Mouse (Mus musculus) brain, embryonic 14.5 days (tissue): ENCODE measurements at regions not wholly inside any gene's neighbourhood (a gene's known extent, or its start where the extent isn't known, plus 50 kb on each side); places are given as distances from the start of the nearest gene placed in this dataset.

Source experiments
- DNase-seq: peaks from one replicate; pipeline ENCODE4 v3.0.0-alpha.2; 2011; ENCODE audit warnings: low read depth
- CTCF ChIP-seq: fragments of 200-500 bp; IDR thresholded peaks from 2 replicates; pipeline ENCODE4 v1.5.1; 2012; ENCODE audit warnings: inconsistent platforms, mild to moderate bottlenecking, moderate library complexity, borderline replicate concordance; ENCODE audit not compliant: insufficient read depth, insufficient read length; ENCODE audit errors: extremely low read depth
- POLR2A ChIP-seq: fragments of 200-500 bp; IDR thresholded peaks from 2 replicates; pipeline ENCODE4 v1.6.1; 2012; ENCODE audit warnings: mild to moderate bottlenecking, inconsistent platforms, borderline replicate concordance; ENCODE audit not compliant: poor library complexity, insufficient read depth, insufficient read length, severe bottlenecking; ENCODE audit errors: extremely low read depth

DNA sequence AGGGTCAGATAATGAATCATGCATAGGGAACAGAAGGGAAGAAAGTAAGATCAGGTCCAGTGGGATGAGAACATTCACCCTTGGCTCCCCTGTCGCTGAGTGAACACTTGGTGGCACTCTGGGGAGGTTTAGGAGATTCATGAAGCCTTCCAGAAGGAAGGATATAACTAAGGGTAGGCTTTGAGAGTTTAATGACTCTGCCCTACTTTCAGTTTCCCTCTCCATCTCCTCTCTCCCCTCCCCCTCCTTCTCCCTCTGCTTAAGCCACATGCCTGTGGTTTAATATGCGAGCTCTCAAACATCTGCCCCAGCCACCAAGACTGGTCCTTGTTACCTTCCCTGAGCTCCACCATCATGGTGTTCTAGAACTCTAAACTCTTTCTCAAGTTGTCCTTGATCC lies 348.3 kb upstream of the Igfbp3 start:
- DNase-seq, result no peak
- TF ChIP-seq CTCF, result no peak
- no peak for TF ChIP-seq POLR2A

DNA sequence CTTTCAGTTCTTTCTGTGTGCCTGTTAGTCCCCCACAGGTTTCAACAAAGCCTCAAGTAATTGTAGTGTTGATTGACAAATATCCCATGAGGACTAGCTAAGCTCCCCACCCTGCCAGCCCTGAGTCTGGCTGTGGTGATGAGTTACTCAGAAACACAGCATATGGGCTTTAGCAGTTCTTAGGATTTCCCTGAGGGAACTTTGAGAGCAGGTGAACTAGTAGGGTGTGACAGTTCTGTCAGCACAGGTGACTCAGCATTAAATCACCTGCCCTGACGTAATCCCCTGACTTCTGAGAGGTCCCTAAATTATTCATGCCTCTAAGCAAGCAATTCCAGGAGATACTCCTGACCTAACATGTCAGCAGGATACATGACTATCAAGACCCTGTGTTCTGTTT lies 347.7 kb upstream of the Igfbp3 start:
- no peak for DNase-seq
- TF ChIP-seq POLR2A (no peak), CTCF (no peak)

DNA sequence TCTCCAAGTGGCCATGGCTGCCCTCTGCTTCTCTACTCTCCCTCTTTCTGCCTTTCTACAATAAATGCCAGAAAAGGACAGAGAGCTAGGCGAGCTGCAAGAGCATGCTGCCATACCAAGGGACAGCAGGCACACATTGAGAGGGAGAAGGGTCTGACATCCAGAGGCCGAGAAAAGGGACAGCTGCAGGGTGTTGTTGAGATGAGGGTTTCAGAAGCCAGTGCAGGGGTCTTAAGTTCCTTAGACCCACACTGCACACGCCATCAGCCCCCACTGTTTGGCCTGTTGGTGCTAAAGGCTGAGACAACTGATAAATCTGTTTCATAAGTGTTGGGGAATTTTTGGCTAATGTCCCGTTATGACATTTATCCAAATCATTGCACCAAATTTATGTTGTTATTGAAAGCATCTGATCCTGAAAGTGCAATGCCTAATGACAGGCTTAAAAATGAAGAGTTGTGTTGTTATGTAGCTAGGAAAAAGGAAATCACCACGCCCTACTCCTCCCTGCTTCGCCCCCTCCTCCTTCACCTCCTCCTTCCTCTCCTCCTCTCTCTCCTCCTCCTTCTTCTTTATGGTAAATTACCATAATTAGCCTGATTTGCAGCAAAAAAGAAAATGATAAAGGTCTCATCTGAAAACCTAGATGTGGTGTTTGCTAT lies 342.0 kb upstream of the Igfbp3 start:
- no peak for DNase-seq
- TF ChIP-seq CTCF, result no peak
- no peak for TF ChIP-seq POLR2A

DNA sequence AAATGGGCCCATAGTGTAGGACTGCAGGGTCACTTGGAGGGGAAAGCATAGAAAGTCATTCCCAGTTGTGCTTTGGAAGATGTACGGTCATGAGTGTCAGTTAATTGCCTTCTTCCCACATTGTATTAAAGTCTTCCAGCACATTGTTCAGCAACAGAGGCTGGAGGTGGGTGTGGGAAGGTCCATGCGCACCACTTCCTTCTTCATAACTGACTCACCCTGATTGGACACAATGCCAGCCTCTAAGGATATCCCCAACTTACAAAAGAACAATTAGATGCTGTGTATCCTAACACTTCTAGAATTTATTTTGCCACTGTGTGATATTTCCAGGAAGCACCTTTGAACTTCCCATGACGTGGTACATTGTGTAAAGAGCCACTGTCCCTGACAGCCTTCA lies 338.4 kb upstream of the Igfbp3 start:
- no peak for DNase-seq
- TF ChIP-seq POLR2A, result no peak
- TF ChIP-seq CTCF, result no peak

DNA sequence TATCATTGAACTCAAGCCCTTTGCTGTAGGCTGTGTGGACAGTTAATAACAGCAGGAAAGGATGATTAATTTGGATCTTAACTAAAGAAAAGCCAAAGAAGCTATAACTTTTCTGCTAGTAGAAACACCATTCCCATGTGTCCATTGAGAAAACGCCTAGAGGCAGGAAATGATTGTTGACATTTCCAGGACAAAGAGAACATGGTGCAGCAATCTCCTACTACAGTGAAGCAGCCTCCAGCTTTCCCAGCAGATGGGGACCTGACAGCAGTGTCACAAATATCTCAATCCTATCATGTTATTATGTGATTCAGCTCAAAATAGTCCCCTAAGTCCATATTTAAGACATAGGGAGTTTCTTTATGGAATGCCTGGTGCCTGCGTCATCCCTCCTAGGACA lies 334.1 kb upstream of the Igfbp3 start:
- TF ChIP-seq POLR2A, result no peak
- TF ChIP-seq CTCF, result no peak
- no peak for DNase-seq

DNA sequence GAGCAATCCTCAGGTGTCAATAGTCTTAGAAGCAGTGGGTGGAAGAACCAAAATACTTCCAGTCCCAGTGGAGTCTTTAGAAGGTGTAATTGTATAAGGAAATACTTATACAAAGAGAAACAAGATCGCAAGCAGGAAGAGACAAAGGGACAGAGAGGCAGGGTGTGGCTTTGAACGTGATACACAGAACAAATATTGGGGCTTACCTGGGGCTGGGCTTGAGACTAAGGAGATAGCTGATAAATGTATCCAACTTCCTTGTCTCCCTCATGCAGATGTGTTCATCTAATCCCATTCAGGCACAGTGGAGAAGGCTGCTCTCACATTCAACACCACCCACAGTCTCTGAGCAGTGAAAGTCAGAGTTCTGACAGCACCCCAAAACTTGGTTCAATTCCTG lies 331.9 kb upstream of the Igfbp3 start:
- DNase-seq, result no peak
- no peak for TF ChIP-seq POLR2A
- no peak for TF ChIP-seq CTCF

DNA sequence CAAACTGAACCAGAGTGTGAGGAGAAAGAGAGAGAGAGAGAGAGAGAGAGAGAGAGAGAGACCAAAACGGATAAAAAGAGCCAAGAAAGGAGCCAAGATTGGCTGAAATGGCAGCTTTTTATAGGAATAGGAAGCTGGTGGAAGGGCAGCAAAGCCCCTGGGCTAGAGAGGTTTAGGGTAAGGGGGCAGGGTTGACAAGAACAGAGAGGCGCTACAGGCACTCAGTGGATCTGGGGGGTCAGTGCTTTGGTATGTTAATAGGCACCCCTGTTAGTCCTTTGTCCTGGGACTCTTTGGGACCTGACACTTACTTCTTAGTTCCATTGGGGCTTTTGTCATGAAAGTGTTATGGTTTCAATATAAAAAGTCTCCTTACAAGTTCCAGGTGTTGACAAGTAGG lies 320.9 kb upstream of the Igfbp3 start:
- DNase-seq, result no peak
- TF ChIP-seq CTCF (no peak), POLR2A (no peak)

DNA sequence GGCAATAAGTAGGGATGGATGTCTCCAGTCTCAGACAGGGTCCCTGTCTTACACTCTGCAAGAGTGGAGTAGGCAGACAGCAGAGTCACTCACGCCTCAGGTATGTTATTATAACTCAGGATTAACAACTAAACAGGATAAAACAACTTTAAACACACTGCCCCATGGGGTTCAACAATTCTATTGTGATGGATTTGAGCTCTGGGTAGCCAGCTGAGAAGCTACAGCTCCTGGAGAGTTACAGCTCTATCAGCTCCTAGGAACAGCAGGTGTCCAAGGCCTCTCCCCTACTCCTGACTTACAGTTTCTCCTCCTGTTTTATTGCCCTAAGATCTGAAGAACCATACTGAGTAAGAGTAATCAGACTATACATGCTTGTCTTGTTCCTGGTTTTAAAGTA lies 319.6 kb upstream of the Igfbp3 start:
- DNase-seq, result no peak
- TF ChIP-seq POLR2A, result no peak
- no peak for TF ChIP-seq CTCF

DNA sequence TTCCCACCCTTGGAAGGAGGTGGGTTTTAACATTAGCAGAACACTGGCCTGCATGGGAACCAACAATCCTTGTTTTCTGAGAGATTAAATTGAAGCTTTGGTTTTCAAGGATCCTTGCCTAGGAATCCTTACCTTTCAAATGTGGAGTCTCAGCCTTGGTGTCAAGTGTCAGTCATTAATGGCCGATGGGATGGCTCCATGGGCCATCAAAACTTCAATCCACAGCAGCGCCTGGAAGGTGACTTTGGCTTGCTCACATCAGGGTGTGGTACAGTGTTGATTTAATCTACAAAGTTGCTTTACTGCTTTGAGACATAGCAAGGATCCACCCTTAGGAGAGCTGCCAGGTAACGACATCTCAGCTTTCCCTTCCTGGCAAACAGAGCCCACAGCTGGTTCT lies 318.1 kb upstream of the Igfbp3 start:
- TF ChIP-seq CTCF, result no peak
- no peak for TF ChIP-seq POLR2A

DNA sequence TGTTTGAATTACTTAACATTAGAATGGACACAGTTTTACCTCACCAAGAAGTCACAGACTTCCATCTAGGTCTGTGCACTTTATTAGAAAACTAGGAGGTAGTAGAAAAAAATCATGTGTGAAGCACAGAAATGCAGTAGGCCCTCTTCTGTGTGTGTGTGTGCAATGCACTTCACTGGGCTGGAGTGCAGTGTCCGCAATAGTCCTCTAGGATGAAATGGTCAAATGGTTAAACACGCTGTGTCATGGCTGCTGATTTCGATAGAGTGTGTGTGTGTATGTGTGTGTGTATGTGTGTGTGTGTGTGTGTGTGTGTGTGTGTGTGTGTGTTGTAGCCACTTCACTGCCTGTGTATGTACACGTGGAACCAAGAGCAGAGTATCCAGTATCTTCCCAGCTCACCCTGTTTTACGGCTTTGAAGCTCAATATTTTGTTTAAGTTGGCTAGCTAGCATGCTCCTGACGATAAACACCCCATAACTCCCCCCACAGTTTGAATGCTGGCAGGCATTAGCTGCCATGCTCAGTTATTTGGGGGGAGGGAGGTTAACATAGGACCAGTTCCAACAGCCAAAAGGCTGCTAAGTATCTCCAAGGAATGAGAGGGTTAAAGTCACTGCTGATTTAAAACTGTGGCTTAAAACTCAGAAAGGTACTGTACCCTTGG lies 316.9 kb upstream of the Igfbp3 start:
- no peak for DNase-seq
- TF ChIP-seq CTCF (no peak), POLR2A (no peak)

More for the DNA sequence above, 318.1 kb upstream of the Igfbp3 start:
- no peak for DNase-seq

DNA sequence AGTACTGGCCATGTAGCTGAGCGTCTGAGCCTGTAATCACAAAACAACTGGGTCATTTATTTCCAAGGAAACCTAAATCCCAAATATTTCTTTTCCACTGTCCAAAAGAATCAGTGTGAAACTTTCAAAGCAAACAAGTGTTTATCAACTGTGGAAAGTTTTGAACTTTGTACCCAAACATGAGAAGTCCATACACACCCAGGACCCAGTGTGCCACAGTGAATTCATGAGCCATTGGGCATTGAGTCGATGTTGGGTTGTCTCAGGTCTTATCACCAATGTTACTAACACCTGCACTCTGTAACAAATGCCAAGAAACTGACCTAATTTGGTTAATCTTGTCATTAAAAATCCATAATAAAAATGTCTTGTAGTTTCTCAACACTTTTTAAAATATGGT lies 305.8 kb upstream of the Igfbp3 start:
- TF ChIP-seq CTCF (no peak), POLR2A (no peak)
- no peak for DNase-seq

DNA sequence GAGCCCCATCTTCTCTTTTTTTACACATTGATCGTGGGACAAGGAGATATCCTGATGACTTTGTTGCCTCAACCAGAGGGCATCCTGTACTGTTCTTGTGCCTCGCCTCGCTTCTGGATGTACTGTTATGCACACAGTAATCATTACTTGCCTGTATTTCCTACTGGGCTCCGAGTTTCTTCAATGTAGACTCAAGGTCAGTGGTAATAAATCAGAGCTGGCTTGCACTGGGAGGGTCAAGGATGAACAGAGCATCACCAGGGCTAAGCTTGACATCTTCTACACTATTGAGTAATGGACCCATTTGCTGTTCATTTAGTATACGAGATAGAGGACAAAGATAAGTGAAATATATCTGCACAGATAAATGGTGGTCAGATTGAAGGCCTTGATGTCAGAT lies 295.1 kb upstream of the Igfbp3 start:
- no peak for DNase-seq
- TF ChIP-seq POLR2A (no peak), CTCF (no peak)
